Mouse (Mus musculus): ENCODE data around the gene Heg1.

Gene Heg1

DNA sequence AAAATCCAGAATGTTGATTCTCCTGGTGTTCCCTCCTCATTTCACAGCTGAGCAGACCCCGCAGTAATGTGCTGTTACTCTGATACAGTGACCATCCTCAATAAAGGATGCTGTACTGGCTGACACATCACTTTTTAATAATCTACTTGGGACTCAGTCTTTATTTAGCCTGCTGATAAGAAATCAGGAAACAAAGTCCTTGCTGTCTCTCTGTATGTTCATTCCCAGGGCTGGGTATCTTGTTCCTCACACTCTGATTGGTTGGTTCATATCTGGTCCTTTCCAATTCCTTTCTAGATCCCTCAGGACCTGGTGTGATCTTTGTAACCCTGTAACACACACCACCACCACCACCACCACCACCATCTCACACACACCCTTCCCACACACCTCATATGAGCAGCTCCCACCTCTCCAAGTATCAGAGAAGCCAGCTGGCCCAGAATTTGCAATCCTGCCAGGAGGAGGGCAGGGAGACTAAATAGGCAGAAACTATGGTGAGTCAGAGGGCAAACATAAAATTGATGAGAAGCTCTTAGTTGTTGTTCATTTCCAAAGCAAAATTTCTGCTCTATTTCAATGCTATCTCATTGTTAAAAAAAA lies 91.7 kb downstream of the Heg1 start:
- no peak for DNase-seq

DNA sequence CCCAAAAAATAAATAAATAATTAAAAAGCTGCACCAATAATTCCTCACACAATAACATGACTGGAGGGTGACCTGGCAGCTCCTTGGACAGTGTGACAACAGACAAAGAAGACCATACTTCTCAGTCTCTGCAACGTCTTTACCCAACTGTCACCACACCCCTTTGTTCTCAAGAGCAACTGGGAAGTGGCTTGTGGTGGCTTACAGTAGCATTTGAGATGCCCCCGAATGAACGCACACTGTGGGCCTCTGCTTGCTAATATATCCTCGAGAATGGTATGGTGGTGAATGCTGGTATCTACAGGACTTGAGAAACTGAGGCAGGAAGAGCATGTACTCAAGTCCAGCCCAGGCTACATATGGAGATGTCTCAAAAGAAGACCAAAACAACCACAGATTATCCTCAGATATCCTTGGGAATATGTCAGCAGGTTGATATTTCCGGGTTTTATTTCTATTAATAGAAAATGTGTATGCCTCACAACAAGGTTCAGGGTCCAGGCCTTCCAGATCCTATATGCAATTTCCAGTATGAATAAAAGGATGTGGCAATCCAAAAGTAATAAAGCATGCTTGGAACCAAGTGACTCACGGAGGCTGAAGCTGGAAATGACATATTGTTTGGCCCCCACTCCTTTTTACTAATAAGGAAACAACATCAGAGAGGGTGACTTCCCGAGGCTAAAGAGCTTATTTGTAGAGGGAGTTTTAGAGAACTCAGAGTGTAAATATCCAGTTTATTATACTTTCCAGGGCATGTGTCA lies 92.8 kb downstream of the Heg1 start:
- no peak for DNase-seq

DNA sequence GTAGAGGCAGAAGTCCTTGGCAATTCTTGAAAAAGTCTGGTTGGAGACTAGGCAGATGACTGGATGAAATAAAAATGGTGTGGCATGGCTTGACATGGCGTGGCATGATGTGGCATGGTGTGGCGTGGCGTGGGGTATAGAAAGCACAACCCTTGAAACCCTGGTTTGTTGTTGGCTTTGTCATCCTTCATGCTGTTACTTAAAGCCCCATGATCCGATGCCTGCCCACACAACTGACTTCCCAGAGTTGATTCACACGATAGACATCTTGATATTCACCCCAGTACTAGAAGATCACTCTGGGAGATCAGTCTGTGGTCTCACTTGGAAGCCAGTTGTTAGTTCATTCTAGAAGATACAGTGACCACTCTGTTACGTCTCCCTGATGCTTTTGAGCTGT lies 93.4 kb downstream of the Heg1 start:
- DNase-seq, result no peak

DNA sequence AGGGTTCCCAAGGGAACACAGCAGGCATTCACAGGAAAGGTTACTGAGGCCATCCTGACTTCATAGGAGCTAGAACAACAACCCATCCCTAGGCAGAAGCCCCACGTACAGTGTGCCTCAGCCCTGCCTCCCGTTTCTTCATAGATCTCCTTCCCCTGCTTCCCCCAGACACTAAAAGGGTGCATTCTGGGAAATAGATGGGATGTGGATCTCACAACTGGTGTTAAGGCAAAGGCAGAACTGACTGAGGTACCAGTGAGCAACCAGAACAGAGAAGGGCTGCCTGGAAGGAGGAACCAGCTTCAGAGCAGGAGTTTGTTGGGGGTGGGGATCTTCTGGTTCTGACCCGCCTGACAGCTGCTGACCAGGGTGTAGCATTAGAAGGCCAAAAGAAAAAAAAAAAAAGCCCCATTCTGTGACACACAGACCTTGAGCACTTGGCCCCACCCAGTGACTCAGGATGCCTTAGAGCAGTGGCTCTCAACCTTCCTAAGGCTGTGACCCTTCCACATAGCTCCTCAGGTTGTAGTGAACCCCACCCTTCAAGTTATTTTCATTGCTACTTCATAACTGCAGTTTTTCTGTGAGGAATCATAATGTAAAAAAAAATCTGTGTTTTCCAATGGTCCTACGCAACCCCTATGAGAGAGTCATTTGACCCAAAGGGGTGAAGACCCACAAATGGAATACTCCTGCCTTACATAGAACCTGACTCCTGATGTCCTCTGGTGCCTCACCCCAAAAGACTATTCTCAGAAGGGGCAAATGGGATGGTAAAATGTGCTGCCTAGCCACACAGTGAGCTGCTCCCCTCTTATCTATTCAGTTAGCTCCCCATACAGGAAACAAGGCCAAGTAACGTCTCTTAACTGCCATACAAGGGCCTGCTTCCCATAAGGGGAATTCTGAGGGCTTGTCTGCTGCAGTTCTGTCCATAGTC lies 97.9 kb downstream of the Heg1 start:
- DNase-seq, result no peak

DNA sequence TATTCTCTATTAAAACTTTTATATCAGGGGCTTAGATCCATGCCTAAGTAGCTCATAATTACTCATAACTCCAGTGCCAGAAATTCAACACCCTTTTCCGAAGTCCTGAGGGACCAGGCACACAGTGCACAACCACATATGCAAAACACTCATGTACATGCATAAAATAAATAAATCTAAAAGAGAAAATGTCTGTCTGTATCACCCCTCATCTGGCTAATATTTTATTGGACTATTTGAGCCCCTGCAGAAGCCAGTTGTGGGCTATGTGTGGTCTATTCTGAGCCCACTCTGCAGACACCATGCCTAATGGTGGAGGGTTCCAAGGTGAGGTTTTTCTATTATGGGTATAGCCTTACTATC lies 98.5 kb downstream of the Heg1 start:
- DNase-seq, result no peak

DNA sequence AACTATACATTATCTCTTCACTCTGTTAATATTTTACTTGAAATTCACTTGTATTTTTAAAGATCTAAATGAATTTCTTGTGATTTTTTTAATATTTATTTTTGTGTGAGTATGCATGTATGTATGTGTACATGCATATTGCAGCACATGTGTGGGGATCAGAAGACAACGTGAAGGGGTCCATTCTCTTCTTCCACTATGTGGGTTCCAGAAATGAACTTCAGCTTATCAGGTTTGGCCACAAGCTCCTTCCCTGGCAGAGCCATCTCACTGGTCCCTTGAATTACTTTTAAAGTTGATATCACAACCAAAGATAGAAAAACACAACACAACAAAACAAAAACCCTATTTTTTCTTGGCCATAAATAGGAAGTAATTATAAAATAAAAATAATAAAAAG lies 100.4 kb downstream of the Heg1 start:
- no peak for DNase-seq

DNA sequence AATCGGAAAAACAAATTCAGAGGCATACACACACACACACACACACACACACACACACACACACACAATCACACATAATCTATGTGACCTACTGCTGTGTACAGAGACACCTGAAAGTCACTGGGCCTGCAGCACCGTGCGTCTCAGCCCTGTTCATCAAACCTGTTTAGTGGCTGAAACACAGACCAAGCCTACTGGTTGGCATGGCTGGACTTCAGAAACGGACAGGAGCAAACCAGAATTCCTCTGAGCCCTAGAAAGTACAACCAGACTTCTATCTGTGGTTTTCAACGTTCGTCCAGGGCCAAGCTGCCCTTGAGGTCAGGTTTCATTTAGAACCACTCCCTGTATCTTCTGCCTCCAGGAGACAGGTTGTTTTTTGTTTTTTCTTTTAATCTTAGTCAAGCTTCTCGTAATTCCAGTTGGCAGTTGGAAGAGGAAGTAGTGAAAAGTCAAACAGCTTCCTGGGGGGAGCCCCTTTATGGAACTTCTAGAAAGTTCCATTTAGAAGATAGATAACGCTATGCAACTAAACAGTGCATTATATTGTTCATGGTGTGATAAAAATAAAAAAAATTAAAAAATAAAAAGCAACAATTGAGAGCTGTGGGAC lies 101.0 kb downstream of the Heg1 start:
- no peak for DNase-seq

DNA sequence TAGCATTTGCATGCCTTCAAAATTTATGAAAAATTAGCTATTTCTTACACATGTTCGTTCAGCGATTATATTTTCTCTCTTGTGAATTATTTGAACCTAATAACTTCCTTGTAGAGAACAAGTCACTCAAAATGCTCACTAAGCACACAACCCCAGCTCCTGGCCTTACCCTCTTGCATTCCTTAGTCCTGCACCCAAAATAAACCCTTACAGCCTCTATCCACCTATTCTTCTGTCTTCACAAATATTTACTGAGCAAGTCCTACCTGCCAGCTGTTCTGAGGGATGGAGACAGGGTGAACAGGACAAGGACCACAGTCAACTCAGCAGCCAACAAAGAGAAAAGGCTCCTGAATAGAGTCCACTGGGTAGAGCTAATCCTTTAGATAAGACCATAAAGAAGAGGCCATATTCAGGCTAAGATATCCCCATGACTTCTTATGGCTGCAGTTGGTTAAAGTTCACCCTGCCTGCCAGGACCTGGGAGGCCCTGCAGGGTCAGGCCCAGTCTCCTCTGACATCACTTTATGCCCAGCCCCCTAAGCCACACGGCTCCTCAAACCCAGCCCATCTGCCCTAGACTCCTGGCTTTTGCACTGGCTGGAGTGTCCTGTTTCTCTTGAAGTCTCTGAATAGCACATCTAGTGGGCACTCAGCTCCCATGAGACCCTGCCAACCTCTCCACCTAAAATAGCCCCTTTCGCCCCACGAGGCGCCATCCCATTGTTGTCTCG lies 102.7 kb downstream of the Heg1 start:
- DNase-seq, result no peak

DNA sequence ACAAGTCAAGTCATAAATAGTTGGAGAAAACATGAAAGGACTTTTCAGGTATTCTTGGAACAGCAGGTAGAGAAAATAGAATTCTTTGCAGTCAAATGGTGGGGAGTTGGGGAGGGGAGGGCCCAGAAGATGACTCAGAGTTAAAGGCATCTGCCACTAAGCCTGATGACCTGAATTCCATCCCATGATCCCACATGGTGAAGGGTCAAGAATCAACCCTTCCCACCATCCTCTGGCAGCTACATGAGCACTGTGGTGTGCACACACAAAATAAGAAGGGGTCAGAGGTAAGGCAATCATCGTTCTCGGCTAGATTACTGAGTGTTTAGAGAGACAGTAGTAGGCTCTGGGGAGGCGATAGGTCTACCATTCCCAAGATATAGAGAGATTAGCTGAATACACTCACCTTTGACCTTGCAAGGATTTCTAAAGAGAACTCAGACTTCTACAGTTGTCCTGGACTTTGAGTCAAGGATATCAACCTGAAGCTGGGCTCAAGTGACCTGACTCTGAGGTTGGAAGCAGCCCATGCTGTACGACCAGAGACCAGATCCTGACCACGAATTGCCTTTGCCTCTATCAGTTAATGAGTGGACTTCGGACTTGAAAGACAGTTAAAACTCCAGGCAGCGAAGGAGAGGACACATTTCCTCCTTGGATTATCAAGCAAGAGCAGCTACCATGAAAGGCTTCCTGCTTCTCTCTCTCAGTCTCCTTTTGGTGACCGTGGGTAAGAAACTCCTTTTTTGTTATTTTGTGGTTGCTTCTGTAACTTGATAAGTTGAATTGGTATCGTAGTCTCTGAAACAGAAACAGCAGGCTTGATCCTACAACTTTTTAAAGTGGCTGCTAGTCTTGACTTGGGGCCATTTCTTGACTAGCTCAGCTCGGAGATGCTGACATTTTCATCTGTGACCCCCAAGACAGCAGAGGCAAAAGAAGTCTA lies 109.9 kb downstream of the Heg1 start, which contains the start of gene Muc13:
Muc13 (plus strand) TSS at position 192 of the 946 bp plus-strand sequence.
- DNase-seq, result no peak

DNA sequence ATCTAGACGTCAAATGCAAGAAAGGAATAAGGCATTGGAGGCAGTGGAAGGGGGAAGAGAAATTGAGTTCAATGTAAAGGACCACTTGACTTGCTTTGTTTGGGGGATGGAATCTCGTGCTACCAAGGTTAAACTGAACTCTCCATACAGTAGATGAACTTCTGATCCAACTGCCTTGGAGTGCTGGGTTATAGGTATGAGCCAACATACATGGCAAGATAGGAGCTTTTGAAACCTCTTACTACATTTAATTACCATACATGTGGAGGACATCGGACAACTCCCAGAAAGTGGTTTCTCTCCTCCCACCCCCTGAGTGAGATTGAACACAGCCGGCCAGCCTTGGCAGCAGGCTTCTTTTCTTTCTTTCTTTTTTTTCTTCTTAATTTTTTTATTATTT lies 110.9 kb downstream of the Heg1 start:
- DNase-seq, result no peak

DNA sequence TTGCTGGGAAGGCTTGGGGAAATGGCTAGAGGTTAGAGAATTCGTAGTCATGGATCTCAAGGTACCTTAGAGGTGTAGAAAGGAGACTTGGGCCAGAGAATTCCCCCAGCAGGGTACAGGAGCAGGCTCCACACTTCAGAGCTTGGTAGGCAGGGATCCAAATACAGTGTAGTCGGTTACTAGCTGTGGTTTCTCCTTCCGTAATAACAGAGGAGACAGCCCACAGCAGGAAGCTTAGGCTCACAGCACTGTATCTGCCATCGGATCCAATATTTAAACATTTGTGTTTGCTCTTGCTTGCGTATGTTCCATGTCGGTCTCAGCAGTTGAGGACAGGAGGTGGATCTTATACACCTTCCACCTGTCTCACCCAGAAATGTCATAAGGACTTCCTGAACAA lies 111.7 kb downstream of the Heg1 start:
- no peak for DNase-seq

DNA sequence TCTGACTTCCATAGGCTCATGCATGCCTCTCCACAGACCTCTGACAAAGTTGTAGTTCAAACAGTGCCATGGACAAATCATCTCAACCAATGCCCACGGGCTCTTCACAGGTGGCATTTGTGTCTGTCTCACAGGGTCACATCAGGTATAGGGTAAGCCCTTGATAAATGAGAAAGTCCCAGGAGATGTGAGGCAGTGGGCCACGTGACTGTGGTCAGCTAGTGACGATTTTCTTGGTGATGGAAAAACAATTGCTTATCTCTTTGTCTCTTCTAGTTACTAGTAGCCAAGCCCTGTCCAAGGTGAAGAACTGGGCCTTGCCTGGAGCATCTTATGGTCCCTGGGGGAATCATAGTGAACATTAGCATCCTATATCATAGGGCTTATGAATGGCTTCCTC lies 112.6 kb downstream of the Heg1 start:
- no peak for DNase-seq

DNA sequence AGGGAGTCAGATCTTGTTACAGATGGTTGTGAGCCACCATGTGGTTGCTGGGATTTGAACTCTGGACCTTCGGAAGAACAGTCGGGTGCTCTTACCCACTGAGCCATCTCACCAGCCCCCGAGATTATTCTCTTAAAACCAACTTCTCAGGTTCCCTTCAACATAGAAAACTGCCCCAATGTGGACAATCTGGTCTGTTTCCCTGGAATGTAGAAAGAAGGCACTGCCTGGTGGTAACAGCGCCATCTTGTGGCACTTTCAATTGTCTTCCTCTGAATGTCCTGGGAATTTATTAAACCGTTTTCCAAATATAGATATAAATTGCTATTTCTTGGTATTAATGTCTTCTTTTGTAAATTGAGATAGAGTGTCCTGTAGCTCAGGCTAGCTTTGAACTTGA lies 113.7 kb downstream of the Heg1 start:
- peak; percentile 74 for DNase-seq

DNA sequence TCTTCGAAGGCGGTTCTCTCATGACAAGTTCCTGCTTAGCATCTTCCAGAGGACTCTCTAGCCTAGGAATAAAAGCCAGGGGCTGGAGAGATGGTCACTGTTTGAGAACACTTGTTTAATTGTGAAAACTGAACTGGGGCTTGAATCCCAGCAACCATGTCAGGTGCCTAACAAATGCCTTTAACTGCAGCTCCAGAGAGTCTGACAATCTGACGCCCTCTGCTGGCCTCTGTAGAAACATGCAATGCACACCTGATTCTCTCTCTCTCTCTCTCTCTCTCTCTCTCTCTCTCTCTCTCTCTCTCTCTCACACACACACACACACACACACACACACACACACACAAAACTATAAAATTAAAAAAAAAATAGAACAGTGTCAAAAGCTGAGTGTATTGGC lies 125.8 kb downstream of the Heg1 start:
- peak; percentile 34 for DNase-seq

DNA sequence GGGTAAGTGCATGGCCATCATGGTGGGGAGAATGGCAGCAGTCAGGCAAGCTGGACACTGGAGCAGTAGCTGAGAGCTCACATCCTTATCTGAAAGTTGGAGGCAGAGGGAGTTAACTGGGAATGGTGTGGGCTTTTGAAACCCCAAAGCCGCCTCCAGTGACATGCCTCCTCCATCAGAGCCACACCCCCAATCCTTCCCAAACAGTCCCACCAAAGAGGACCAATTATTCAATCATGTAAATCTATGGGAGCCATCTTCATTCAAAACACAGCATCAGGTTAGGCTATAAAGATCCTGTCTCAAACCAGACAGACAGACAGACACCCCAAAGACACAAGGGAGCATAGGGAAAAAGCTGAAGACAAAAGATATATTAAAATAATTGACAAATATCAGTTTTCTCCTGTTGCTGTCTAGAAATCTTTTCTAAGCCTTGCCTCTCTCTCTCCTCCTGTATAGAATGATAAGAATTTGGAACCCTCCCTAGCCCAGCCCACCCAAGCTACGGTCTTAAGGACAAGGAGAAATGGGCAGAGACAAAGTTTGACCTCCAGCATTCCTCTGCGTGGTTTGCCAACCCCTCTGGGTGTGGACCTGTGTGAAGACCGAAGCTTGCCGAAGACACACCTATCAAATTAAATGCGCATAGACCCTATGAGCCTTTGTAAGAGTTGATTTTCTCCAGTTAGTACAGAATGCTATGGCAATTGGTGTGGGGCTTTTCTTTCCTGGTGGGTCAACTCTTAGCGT lies 134.4 kb downstream of the Heg1 start:
- DNase-seq, result no peak

DNA sequence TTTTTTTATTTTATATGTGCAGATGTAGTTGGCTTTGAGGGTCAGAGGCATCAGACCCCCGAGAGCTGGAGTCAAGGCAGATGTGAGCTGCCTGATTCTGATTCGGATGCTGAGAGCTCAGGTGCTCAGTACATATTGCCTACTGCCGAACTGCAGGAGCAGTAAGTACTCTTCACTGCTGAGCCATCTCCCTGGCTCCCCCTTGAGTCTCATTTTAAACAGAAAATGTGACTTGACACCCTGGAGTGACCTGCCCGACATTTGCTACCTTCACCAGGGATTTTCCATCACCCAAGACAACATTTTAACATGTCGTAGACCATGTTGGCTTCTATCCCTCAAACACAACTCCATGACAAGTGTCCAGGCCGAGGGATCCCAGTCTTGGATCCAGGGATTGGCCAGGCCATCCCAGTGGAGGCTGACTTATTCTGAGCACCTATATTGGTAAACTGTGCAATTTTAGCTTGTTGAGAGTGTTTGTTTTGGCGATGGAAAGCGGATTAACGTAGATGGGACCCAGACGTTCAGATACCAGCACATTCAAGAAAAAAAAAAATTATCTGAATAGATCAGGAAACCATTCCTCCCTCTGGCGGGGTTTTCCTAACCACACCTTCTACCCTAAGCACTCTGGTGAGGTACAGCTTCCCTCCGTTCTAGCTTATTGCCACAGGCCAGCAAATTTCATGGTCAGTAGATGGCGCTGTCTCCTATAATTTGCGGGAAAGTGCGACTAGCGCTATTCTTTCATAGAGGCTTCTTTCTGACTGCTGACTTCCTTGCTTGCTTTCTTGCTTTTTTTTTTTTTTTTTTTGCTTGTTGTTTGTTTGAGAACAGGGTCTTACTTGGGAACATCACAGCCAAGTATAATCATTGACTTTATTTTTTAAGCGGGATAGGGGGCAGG lies 136.4 kb downstream of the Heg1 start:
- DNase-seq, result peak; percentile 90
